Mouse (Mus musculus): Measurements from ENCODE around the gene Ntsr1. TPM values are rescaled to one million over a fixed set of nuclear protein-coding genes. Genes with fewer than 3 reads are reported as not detected.

Ntsr1 gene
- polyA plus RNA-seq, 1 experiment = 5.2 TPM

- DNase-seq (ENCODE audit: extremely low spot score in 1 of 2, low spot score in 1 of 2) = no peak
Observed at GRCm38 (mm10) chr2:180506281-180506680, 6.5 kb downstream of the Ntsr1 start.

- no peak for DNase-seq (ENCODE audit: extremely low spot score in 1 of 2, low spot score in 1 of 2)
Observed at GRCm38 (mm10) chr2:180508455-180509115, 8.8 kb downstream of the Ntsr1 start.

- DNase-seq (ENCODE audit: extremely low spot score in 1 of 2, low spot score in 1 of 2) = no peak
Observed at GRCm38 (mm10) chr2:180510867-180511266, 11.1 kb downstream of the Ntsr1 start.

GRCm38 (mm10) chr2:180511875-180512661 lies 12.3 kb downstream of the Ntsr1 start:
- no peak for DNase-seq (ENCODE audit: extremely low spot score in 1 of 2, low spot score in 1 of 2)

GRCm38 (mm10) chr2:180513019-180513418 lies 13.2 kb downstream of the Ntsr1 start:
- no peak for DNase-seq (ENCODE audit: extremely low spot score in 1 of 2, low spot score in 1 of 2)

GRCm38 (mm10) chr2:180513835-180514234 lies 14.1 kb downstream of the Ntsr1 start:
- DNase-seq (ENCODE audit: extremely low spot score in 1 of 2, low spot score in 1 of 2) = no peak

GRCm38 (mm10) chr2:180521437-180522221 lies 21.9 kb downstream of the Ntsr1 start:
- no peak for DNase-seq (ENCODE audit: extremely low spot score in 1 of 2, low spot score in 1 of 2)

- DNase-seq (ENCODE audit: extremely low spot score in 1 of 2, low spot score in 1 of 2) = no peak
Observed at GRCm38 (mm10) chr2:180522825-180523224, 23.0 kb downstream of the Ntsr1 start.

GRCm38 (mm10) chr2:180527447-180527846 lies 27.7 kb downstream of the Ntsr1 start:
- no peak for DNase-seq (ENCODE audit: extremely low spot score in 1 of 2, low spot score in 1 of 2)

- no peak for DNase-seq (ENCODE audit: extremely low spot score in 1 of 2, low spot score in 1 of 2)
Observed at GRCm38 (mm10) chr2:180527883-180528282, 28.1 kb downstream of the Ntsr1 start.

GRCm38 (mm10) chr2:180530130-180530529 lies 30.4 kb downstream of the Ntsr1 start:
- peak in 1 of 2 experiments; percentile 30 for DNase-seq (ENCODE audit: extremely low spot score in 1 of 2, low spot score in 1 of 2)

- DNase-seq (ENCODE audit: extremely low spot score in 1 of 2, low spot score in 1 of 2) = no peak
Observed at GRCm38 (mm10) chr2:180530584-180530983, 30.8 kb downstream of the Ntsr1 start.

- no peak for DNase-seq (ENCODE audit: extremely low spot score in 1 of 2, low spot score in 1 of 2)
Observed at GRCm38 (mm10) chr2:180531671-180532385, 32.1 kb downstream of the Ntsr1 start.

- no peak for DNase-seq (ENCODE audit: extremely low spot score in 1 of 2, low spot score in 1 of 2)
Observed at GRCm38 (mm10) chr2:180532386-180532995, 32.7 kb downstream of the Ntsr1 start.

GRCm38 (mm10) chr2:180533237-180533636 lies 33.5 kb downstream of the Ntsr1 start:
- no peak for DNase-seq (ENCODE audit: extremely low spot score in 1 of 2, low spot score in 1 of 2)

- no peak for DNase-seq (ENCODE audit: extremely low spot score in 1 of 2, low spot score in 1 of 2)
Observed at GRCm38 (mm10) chr2:180543675-180544074, 43.9 kb downstream of the Ntsr1 start.

GRCm38 (mm10) chr2:180545046-180545445 lies 45.3 kb downstream of the Ntsr1 start:
- no peak for DNase-seq (ENCODE audit: extremely low spot score in 1 of 2, low spot score in 1 of 2)

GRCm38 (mm10) chr2:180547384-180548106 lies 47.8 kb downstream of the Ntsr1 start:
- peak in 1 of 2 experiments; percentile 30 for DNase-seq (ENCODE audit: extremely low spot score in 1 of 2, low spot score in 1 of 2)

- no peak for DNase-seq (ENCODE audit: extremely low spot score in 1 of 2, low spot score in 1 of 2)
Observed at GRCm38 (mm10) chr2:180552340-180552739, 52.6 kb downstream of the Ntsr1 start.

All from frontal cortex, adult 2 months (tissue).